Mouse (Mus musculus) neural tube, embryonic 13.5 days (tissue): ENCODE measurements around the gene Sephs2. TPM values are rescaled to one million over a fixed set of nuclear protein-coding genes. Genes with fewer than 3 reads are reported as not detected.

Experiments used
- ATAC-seq: fragments of 200-750 bp; cut with Nextera tagmentation; 2 replicates; pipeline ENCODE4 v1.8.0; 2017; ENCODE audit warnings: low read depth, mild to moderate bottlenecking, moderate TSS enrichment, moderate library complexity
- H3K27ac ChIP-seq: fragments of 300-500 bp; sonication (generic); replicated peaks from 2 replicates; pipeline ENCODE4 v1.5.1; 2015; ENCODE audit warnings: moderate library complexity, mild to moderate bottlenecking, inconsistent platforms
- H3K27me3 ChIP-seq: fragments of 300-500 bp; sonication (generic); 2 replicates; pipeline ENCODE4 v1.6.1; 2015; ENCODE audit warnings: mild to moderate bottlenecking, inconsistent platforms
- H3K36me3 ChIP-seq: fragments of 300-500 bp; sonication (generic); 2 replicates; pipeline ENCODE4 v1.6.1; 2015; ENCODE audit warnings: mild to moderate bottlenecking, inconsistent platforms
- H3K4me1 ChIP-seq: fragments of 300-500 bp; sonication (generic); replicated peaks from 2 replicates; pipeline ENCODE4 v1.6.1; 2015; ENCODE audit warnings: inconsistent platforms
- H3K4me2 ChIP-seq: fragments of 300-500 bp; sonication (generic); 2 replicates; pipeline ENCODE4 v1.6.1; 2015; ENCODE audit warnings: inconsistent platforms, mild to moderate bottlenecking, moderate library complexity
- H3K4me3 ChIP-seq: fragments of 300-500 bp; sonication (generic); 2 replicates; pipeline ENCODE4 v1.5.1; 2015; ENCODE audit warnings: mild to moderate bottlenecking, inconsistent platforms
- H3K9ac ChIP-seq: fragments of 300-500 bp; sonication (generic); 2 replicates; pipeline ENCODE4 v1.6.1; 2015; ENCODE audit warnings: moderate library complexity, mild to moderate bottlenecking, inconsistent platforms
- H3K9me3 ChIP-seq: fragments of 300-500 bp; sonication (generic); 2 replicates; pipeline ENCODE4 v1.6.1; 2016; ENCODE audit warnings: inconsistent platforms
- WGBS: fragments of 180-500 bp; shearing (Covaris S2); methylation state at CpG from one replicate; pipeline ENCODE4 v1.1.7; 2015; 5-methylcytosine and 5-hydroxymethylcytosine counted together
- polyA plus RNA-seq: library from polyadenylated mRNA; unstranded; fragments of >200 nt; fragmentation: Nextera tagmentation; extraction: Ambion mirVana; gene quantifications from 2 replicates; pipeline ENCODE4 v1.2.1, GENCODE M21; 2015

The Sephs2 gene
- polyA plus RNA-seq, 1 experiment from 2014 or later: 61.4 TPM

GRCm38 (mm10) chr7:127225147-127225995, 48.5 kb downstream of the Sephs2 start:
- Histone ChIP-seq H3K27me3 (no peaks in the 10 kb centered on the region), H3K36me3 (peaks cover 6% of the 10 kb centered on the region; the same call in 1 of the 2 replicates), H3K27ac (no peak overlapping the region), H3K4me3 (no peak overlapping the region), H3K4me2 (no peak overlapping the region), H3K4me1 (peaks cover 11% of the 10 kb centered on the region), H3K9me3 (no peaks in the 10 kb centered on the region), H3K9ac (no peak overlapping the region)
- 91% methylated on average over 11 of the region's 11 CpGs for WGBS
- ATAC-seq: no peak

- H3K4me2 ChIP-seq: no peak overlapping the region
- no peaks in the 10 kb centered on the region for H3K9me3 ChIP-seq
- peaks cover 3% of the 10 kb centered on the region; the same call in 1 of the 2 replicates for H3K4me1 ChIP-seq
- no peak overlapping the region for H3K4me3 ChIP-seq
- no peaks in the 10 kb centered on the region for H3K27me3 ChIP-seq
- no peak overlapping the region for H3K27ac ChIP-seq
- no peak overlapping the region for H3K9ac ChIP-seq
- ATAC-seq: no peak
- WGBS: 94% methylated on average over 6 of the region's 6 CpGs
- peaks cover under 1% of the 10 kb centered on the region; the same call in 1 of the 2 replicates for H3K36me3 ChIP-seq
These were observed 49.2 kb downstream of the Sephs2 start for GRCm38 (mm10) chr7:127224616-127225015.

- Histone ChIP-seq H3K9ac (no peak overlapping the region), H3K4me3 (no peak overlapping the region), H3K4me1 (no peaks in the 10 kb centered on the region), H3K9me3 (no peaks in the 10 kb centered on the region), H3K27me3 (no peaks in the 10 kb centered on the region), H3K36me3 (no peaks in the 10 kb centered on the region), H3K4me2 (no peak overlapping the region), H3K27ac (no peak overlapping the region)
- ATAC-seq: no peak
- WGBS: 90% methylated on average over 6 of the region's 6 CpGs
These were observed 50.1 kb downstream of the Sephs2 start for GRCm38 (mm10) chr7:127223515-127224478.

- no peak overlapping the region for H3K27ac ChIP-seq
- no peak overlapping the region for H3K9ac ChIP-seq
- WGBS: 95% methylated on average over 3 of the region's 3 CpGs
- H3K4me2 ChIP-seq: no peak overlapping the region
- no peak overlapping the region for H3K4me3 ChIP-seq
- H3K36me3 ChIP-seq: no peaks in the 10 kb centered on the region
- no peaks in the 10 kb centered on the region for H3K9me3 ChIP-seq
- H3K4me1 ChIP-seq: no peaks in the 10 kb centered on the region
- ATAC-seq: no peak
- no peaks in the 10 kb centered on the region for H3K27me3 ChIP-seq
These were observed 50.7 kb downstream of the Sephs2 start for GRCm38 (mm10) chr7:127223106-127223505.

Other genes starting within 250 kb of the Sephs2 start
- gene Maz, start 247.0 kb downstream of the Sephs2 start, polyA plus RNA-seq: 71.7 and 72.1 TPM in 2 replicates
- gene Kif22, start 231.6 kb downstream of the Sephs2 start, polyA plus RNA-seq: 22.8 and 31.5 TPM in 2 replicates
- not detected in 2 replicates for gene Zg16, start 186.7 kb downstream of the Sephs2 start, polyA plus RNA-seq
- 1.0 and 2.4 TPM in 2 replicates for gene AI467606, start 182.7 kb downstream of the Sephs2 start, polyA plus RNA-seq
- 0.63 and 1.4 TPM in 2 replicates for gene Qprt, start 151.8 kb downstream of the Sephs2 start, polyA plus RNA-seq
- 0.08 and 0.10 TPM in 2 replicates for gene Spn, start 136.2 kb downstream of the Sephs2 start, polyA plus RNA-seq
- 78.7 and 80.0 TPM in 2 replicates for gene Cd2bp2, start 78.0 kb downstream of the Sephs2 start, polyA plus RNA-seq
- 32.3 and 32.9 TPM in 2 replicates for gene Tbc1d10b, start 65.6 kb downstream of the Sephs2 start, polyA plus RNA-seq
- gene Mylpf, start 65.2 kb downstream of the Sephs2 start, polyA plus RNA-seq: 27.7 and 63.1 TPM in 2 replicates
- 54.7 and 58.0 TPM in 2 replicates for gene Zfp553, start 41.0 kb downstream of the Sephs2 start, polyA plus RNA-seq
- gene Sept1, start 40.9 kb downstream of the Sephs2 start, polyA plus RNA-seq: 16.2 and 23.7 TPM in 2 replicates
- gene Zfp771, start 29.8 kb downstream of the Sephs2 start, polyA plus RNA-seq: 55.0 and 62.4 TPM in 2 replicates
- gene Dctpp1, start 13.3 kb downstream of the Sephs2 start, polyA plus RNA-seq: 102 and 110 TPM in 2 replicates
- 0.31 and 0.41 TPM in 2 replicates for gene Itgal, start 22.2 kb upstream of the Sephs2 start, polyA plus RNA-seq
- gene Zfp768, start 71.5 kb upstream of the Sephs2 start, polyA plus RNA-seq: 17.2 and 17.9 TPM in 2 replicates
- gene Zfp747, start 102.0 kb upstream of the Sephs2 start, polyA plus RNA-seq: 8.5 and 8.6 TPM in 2 replicates
- gene 9130019O22Rik, start 113.1 kb upstream of the Sephs2 start, polyA plus RNA-seq: 4.2 and 5.0 TPM in 2 replicates
- 5.2 and 5.7 TPM in 2 replicates for gene E430018J23Rik, start 119.6 kb upstream of the Sephs2 start, polyA plus RNA-seq
- gene Zfp764, start 132.8 kb upstream of the Sephs2 start, polyA plus RNA-seq: 4.0 and 4.5 TPM in 2 replicates
- 31.1 and 37.7 TPM in 2 replicates for gene Zfp688, start 148.0 kb upstream of the Sephs2 start, polyA plus RNA-seq
- gene Zfp689, start 175.1 kb upstream of the Sephs2 start, polyA plus RNA-seq: 13.0 and 15.2 TPM in 2 replicates
- gene Prr14, start 185.6 kb upstream of the Sephs2 start, polyA plus RNA-seq: 42.4 and 44.5 TPM in 2 replicates
- gene Fbrs, start 205.1 kb upstream of the Sephs2 start, polyA plus RNA-seq: 12.1 and 12.6 TPM in 2 replicates
- 50.1 and 56.1 TPM in 2 replicates for gene Srcap, start 237.9 kb upstream of the Sephs2 start, polyA plus RNA-seq
- gene Gm42715, start 245.5 kb upstream of the Sephs2 start, polyA plus RNA-seq: 15.7 and 16.6 TPM in 2 replicates